Mouse (Mus musculus): ENCODE measurements at regions not wholly inside any gene's neighbourhood (a gene's known extent, or its start where the extent isn't known, plus 50 kb on each side); places are given as distances from the start of the nearest gene placed in this dataset.

DNA sequence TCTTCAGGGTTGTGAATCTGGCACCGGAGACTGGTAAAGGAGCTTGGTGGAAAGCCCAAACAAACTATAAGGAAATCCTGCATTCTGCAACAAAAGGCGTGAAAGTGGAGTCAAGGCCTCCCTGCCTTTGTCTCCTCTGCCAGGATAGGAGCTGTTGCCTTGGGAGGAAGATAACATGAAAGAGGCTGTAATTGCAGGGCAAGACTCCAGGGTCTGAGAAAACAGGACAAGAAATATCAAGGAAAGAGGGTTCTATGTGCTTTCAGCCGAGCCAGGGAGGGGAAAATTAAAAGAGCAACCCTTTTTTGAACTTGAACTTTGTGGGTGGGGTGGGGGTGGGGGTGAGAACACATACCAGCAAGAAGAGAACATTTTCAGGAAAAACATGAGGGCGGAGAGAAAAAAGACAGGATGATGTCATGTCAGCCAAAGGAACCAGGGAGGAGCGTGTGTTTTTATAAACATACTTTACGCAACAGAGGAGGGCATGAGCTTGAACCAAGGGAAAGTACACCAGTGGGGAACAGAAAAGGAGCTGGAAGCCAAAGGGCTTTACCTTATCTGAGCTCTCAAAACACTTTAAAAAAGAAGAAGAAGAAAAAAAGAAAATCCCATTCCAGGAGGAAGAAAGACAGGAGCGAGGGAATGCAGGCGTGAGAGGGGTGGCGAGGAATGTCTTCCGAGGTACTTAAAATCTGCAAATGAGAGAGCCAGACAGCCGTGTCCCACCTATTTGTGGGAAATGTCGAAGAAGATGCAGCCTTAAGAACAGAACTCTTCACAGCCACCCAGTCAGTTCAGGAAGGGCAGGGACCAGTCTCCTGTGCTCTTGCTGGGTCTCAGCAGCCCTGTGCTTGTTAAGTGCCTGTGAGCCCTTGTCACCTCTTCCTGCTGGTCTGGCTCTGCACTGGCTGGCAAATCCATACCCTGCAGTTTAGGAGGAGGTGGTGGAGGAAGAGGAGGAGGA lies 66.2 kb upstream of the Irf2bp2 start:
- no peaks in the 10 kb centered on the region for H3K79me2 ChIP-seq (replicated peaks; ENCODE audit: control insufficient read depth, extremely low read depth, insufficient read depth, poor library complexity, severe bottlenecking)
- H3K4me2 ChIP-seq (ENCODE audit: insufficient read depth, low read depth, poor library complexity, severe bottlenecking) = no peak overlapping the region
- no peak overlapping the region for H3K4me3 ChIP-seq (replicated peaks in 1 of 3; ENCODE audit: low read depth in 2 of 3, low read length in 2 of 3, poor library complexity in 1 of 3)
- peaks cover 0 to 3% of the 10 kb centered on the region in 2 experiments; a peak in 1 of 4 replicates for H3K4me1 ChIP-seq (ENCODE audit: control insufficient read depth in 1 of 2, insufficient read depth in 2 of 2)
- dilution Hi-C loops (cut with MboI; ENCODE audit: extremely low pct_ligation_motif_present, extremely low pct_unique_long_range_greater_than_20kb, low sequenced_read_pairs) = no loop called here
- TF ChIP-seq IRF4 (IDR thresholded peaks at IDR 0.05; ENCODE audit: low read depth, low read length) = no peak
- no peak for TF ChIP-seq ZMIZ1 (IDR thresholded peaks at IDR 0.05; ENCODE audit: low read depth, low read length)
- TF ChIP-seq JUND (conservative IDR thresholded peaks at IDR 0.05; ENCODE audit: low read depth, low read length) = no peak
- TF ChIP-seq NRF1 (IDR thresholded peaks at IDR 0.05; ENCODE audit: low read depth, low read length) = no peak
- TF ChIP-seq NELFE (IDR thresholded peaks at IDR 0.05; ENCODE audit: low read depth, low read length) = no peak
- no peak for TF ChIP-seq TCF12 (IDR thresholded peaks at IDR 0.05; ENCODE audit: low read depth, low read length)
- TF ChIP-seq MAX (IDR thresholded peaks at IDR 0.05; ENCODE audit: low read length) = no peak
- no peak for TF ChIP-seq USF1 (IDR thresholded peaks at IDR 0.05; ENCODE audit: low read depth, low read length)
- TF ChIP-seq POLR2A (IDR thresholded peaks at IDR 0.05; ENCODE audit: low read depth, low read length) = no peak
- TF ChIP-seq RAD21 (IDR thresholded peaks at IDR 0.05; ENCODE audit: low read depth, low read length) = no peak
- TF ChIP-seq USF2 (conservative IDR thresholded peaks at IDR 0.05; ENCODE audit: low read depth, low read length) = no peak
- no peak for TF ChIP-seq TBP (conservative IDR thresholded peaks at IDR 0.05; ENCODE audit: low read depth, low read length)
- TF ChIP-seq POLR2AphosphoS2 (IDR thresholded peaks at IDR 0.05; ENCODE audit: low read depth, low read length) = no peak
- TF ChIP-seq MYC (IDR thresholded peaks at IDR 0.05; ENCODE audit: low read depth, low read length) = no peak
- no peaks in the 10 kb centered on the region for H3K27me3 ChIP-seq (replicated peaks)
- in situ Hi-C loops (cut with MboI; ENCODE audit: low pct_ligation_motif_present, low pct_unique_long_range_greater_than_20kb, low sequenced_read_pairs) = loop anchor here (10.0 kb wide), 1 partner anchor 45 kb away; no protein-coding TSS in a partner anchor
- no peak for DNase-seq (ENCODE audit: extremely low read depth)
- H3K9me3 ChIP-seq (replicated peaks; ENCODE audit: low read length) = no peaks in the 10 kb centered on the region
- no peaks in the 10 kb centered on the region for H3K36me3 ChIP-seq (replicated peaks in 1 of 2; ENCODE audit: control insufficient read depth in 1 of 2, insufficient read depth in 1 of 2, low read length in 1 of 2)
- no peak overlapping the region for H3K27ac ChIP-seq (ENCODE audit: insufficient read depth, low read depth)
- H3K9ac ChIP-seq (ENCODE audit: insufficient read depth, low read depth) = no peak overlapping the region

DNA sequence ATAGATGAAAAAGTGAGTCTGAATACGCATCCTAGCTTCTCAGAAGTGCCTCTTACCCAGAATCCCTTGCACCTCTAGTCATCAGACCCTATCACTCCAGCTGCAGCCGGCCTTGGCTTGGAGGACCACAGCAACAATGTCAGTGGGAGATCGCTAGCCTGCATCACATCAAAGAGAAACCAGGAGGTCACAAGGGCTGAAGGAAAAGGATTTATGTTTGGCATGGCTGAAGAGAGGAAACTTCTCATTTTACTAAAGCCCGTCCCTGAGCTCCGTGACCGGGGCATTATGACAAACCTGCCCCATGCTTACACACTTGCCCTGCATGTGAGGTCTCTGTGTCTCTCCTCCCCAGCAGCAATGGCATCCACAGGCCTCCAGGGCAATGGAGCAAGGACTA lies 63.8 kb upstream of the Irf2bp2 start:
- no peaks in the 10 kb centered on the region for H3K36me3 ChIP-seq (replicated peaks in 1 of 2; ENCODE audit: control insufficient read depth in 1 of 2, insufficient read depth in 1 of 2, low read length in 1 of 2)
- peaks cover 0 to under 1% of the 10 kb centered on the region in 2 experiments; a peak in 2 of 4 replicates for H3K4me1 ChIP-seq (ENCODE audit: control insufficient read depth in 1 of 2, insufficient read depth in 2 of 2)
- no peaks in the 10 kb centered on the region for H3K27me3 ChIP-seq (replicated peaks)
- no peaks in the 10 kb centered on the region for H3K79me2 ChIP-seq (replicated peaks; ENCODE audit: control insufficient read depth, extremely low read depth, insufficient read depth, poor library complexity, severe bottlenecking)
- dilution Hi-C loops (cut with MboI; ENCODE audit: extremely low pct_ligation_motif_present, extremely low pct_unique_long_range_greater_than_20kb, low sequenced_read_pairs) (no loop called here), in situ Hi-C loops (cut with MboI; ENCODE audit: low pct_ligation_motif_present, low pct_unique_long_range_greater_than_20kb, low sequenced_read_pairs) (no loop called here)
- no peak overlapping the region for H3K9ac ChIP-seq (ENCODE audit: insufficient read depth, low read depth)
- H3K27ac ChIP-seq (ENCODE audit: insufficient read depth, low read depth) = no peak overlapping the region
- no peak for DNase-seq (ENCODE audit: extremely low read depth)
- H3K9me3 ChIP-seq (replicated peaks; ENCODE audit: low read length) = no peaks in the 10 kb centered on the region
- TF ChIP-seq POLR2A (IDR thresholded peaks at IDR 0.05; ENCODE audit: low read depth, low read length) = no peak
- H3K4me2 ChIP-seq (ENCODE audit: insufficient read depth, low read depth, poor library complexity, severe bottlenecking) = no peak overlapping the region
- H3K4me3 ChIP-seq (replicated peaks in 1 of 3; ENCODE audit: low read depth in 2 of 3, low read length in 2 of 3, poor library complexity in 1 of 3) = no peak overlapping the region
